Mouse (Mus musculus) erythroblast, adult 5-6 weeks (primary cell): ENCODE measurements around the gene Erbb4. TPM values are rescaled to one million over a fixed set of nuclear protein-coding genes. Genes with fewer than 3 reads are reported as not detected.

Experiments used
- ATAC-seq: replicated peaks from 2 replicates; pipeline ENCODE4 v1.8.0; 2016; ENCODE audit warnings: moderate number of reproducible peaks, mild to moderate bottlenecking, moderate TSS enrichment, inconsistent platforms; ENCODE audit not compliant: poor library complexity, low FRiP score, severe bottlenecking
- total RNA-seq, 2 experiments: library from RNA; stranded (forward) in 1 of 2; stranded (reverse) in 1 of 2; fragments of 150-400 nt in 1 of 2; fragments of 200-764, 138-1000 nt in 1 of 2; gene quantifications; 2 replicates each; pipeline versions ENCODE4 v1.2.3 to v1.2.4; 2015 to 2017; ENCODE audit warnings: low replicate concordance in 2 of 2

Gene Erbb4
- total RNA-seq (2015; ENCODE audit: low replicate concordance) (not detected in 2 replicates), total RNA-seq (2017; ENCODE audit: low replicate concordance) (under 0.01 TPM in 2 replicates)

- no peak for ATAC-seq
Measured at GRCm38 (mm10) chr1:69107485-69108158, at the start of gene Erbb4. Erbb4 (minus strand) TSS chr1:69108059.

DNA sequence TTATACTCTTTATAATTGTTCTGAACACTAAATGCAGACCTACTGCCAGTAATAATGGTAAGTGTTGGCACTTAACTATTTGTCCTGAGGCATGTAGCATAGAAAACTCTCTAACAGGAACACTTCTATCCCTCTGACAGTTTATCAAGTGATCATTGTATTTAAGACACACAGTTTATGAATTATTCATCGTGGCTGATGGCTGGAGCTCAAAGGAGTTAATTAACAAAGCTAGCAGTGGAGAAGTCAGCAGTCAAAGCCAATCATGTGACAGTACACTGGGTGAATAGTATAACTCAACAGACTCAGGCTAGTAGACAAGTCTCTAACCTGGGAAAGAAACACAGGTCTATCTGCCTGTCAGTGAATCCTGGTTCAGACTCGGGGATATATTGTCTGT is 49.5 kb upstream of the Erbb4 start:
- ATAC-seq, result no peak

GRCm38 (mm10) chr1:69141341-69141740 is 33.5 kb upstream of the Erbb4 start:
- ATAC-seq, result no peak

DNA sequence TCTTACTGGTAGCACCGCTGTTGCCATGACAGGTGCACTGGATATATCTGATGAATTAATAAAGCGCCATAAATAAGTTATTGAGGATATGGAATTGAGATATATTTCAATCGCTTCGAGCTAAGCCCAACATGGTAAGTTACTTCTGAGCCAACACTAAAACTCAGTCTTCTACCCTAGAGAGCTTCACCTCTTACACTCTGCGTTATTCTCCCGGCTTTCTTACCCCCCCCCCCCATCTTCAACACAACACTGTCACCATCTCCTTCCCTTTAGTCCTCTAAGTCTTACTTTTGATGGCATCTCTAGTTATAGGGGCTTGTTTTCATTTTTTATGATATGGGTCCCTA is 31.6 kb upstream of the Erbb4 start:
- no peak for ATAC-seq

DNA sequence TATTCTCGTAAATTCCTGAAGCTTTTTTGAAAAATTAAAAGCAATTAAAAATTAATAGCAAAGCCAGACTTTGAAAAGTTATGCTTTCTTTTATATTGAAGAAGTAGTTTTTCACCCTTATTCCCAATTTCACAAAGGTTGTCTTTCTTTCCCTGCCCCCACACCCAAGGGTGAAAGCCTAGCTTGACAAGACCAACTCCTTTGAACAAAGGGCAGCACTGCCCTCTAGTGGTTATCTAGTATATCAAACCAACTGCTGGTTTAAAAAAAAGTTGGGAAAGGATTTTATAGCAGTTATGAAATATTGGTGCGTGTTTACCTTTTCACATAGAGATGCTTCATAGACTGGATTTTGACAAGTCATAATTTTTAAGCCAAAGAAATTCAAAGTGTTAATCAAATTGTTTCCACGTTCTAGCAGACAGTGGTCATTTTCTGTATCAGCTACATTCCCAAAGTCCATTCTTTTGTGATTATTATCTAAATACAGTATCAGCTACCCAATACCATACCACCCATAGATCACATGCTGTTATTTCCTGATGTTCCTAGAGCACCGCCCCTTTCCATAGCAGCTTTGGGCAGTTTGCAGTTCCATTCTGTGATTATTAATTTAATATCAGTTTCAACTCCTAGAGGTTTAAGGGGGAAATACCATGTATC is 31.1 kb upstream of the Erbb4 start:
- ATAC-seq, result no peak

GRCm38 (mm10) chr1:69124147-69124848 is 16.4 kb upstream of the Erbb4 start:
- no peak for ATAC-seq

DNA sequence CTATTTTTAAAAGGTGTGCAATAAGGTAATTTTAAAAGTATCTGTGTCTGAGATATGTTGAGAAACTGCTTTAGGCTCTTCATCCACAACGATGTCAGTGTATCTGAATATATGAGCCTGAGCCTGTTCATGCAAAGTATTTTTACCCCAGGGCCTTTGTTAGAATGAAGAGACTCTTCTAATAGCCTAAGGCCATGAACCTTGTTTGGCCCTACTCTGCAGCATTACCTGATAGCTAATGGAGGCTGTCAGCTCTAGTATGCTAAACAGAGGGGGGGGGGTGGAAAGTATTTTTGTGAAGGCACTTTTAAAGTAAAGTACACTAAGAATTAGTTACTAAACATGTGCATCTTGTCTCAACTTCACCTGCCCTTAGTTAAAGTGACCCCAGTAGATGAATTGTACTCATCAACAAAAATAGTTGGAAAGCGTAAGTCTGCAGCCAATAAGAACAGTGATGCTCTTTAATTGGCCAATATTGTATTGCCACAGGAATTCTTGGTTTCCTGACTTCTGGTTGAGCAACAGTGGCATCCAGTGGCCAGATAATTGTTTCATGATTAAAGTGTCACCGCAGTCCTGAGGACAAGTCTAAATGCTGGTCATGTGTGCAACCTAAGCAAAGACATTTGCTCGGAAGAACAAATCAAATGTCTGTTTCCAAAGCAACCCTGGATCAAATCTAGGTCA is 10.5 kb upstream of the Erbb4 start:
- ATAC-seq, result no peak

- no peak for ATAC-seq
Measured at GRCm38 (mm10) chr1:69108159-69108925, 483 bp upstream of the Erbb4 start.

- ATAC-seq, result no peak
Measured at GRCm38 (mm10) chr1:69106937-69107461, 860 bp downstream of the Erbb4 start.

- no peak for ATAC-seq
Measured at GRCm38 (mm10) chr1:69106322-69106761, 1.5 kb downstream of the Erbb4 start.

DNA sequence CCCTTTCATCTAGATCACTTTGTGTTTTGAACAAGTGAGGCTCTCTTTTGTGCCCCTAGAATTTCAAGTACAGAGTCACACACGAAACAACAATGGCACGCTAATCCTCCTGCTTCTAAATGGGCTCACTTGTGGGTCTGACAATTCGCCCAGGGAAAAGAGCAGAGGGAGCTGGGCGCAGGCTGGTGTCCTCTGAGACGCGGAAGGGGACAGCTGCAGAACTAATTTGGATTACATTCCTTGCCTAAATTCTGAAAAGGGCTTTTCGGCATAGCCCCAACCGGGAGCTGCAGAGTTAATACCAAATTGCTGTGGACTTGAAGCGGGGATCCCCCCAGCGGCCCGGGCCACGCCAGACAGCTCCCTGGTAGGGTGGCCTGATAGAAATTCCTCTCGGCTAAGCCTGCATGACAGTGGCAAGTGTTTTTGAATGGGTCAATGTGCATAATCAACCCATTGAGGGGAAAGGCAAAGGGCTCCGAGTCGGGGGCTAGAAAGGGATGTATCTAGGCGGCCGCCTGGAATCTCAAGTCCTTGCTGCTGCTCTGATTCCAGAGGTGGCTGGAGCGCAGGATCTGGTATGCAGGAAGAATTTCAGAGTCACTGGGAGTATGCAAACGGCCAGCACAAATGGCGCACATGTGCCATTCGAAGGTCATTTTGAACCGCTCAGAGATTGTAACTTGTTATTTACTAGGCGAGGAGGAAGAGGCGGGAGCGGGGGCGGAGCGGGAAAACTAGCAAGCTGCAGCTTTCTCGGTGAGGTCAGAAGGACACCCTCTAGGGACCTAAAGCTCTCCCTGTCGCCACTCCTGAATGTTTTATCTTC is 2.2 kb downstream of the Erbb4 start:
- ATAC-seq, result no peak

DNA sequence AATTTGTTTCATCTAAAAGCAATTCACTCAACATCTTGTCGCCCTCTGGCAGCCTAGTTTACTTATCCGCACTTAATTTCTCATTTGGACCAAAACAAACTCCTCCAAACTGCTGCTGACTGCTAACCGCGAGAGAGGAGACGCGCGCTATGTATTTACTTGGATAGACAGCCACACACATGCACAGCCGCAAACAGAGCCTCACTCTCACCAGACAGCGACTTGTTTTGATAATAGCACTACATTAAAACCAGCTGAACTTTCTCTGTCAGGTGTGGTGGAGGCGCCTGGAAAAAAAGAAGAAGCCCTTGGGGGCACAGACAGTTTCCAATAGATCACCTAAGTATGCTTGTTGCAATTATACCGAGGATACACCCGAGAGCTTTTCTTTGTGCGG is 2.8 kb downstream of the Erbb4 start:
- ATAC-seq, result no peak

DNA sequence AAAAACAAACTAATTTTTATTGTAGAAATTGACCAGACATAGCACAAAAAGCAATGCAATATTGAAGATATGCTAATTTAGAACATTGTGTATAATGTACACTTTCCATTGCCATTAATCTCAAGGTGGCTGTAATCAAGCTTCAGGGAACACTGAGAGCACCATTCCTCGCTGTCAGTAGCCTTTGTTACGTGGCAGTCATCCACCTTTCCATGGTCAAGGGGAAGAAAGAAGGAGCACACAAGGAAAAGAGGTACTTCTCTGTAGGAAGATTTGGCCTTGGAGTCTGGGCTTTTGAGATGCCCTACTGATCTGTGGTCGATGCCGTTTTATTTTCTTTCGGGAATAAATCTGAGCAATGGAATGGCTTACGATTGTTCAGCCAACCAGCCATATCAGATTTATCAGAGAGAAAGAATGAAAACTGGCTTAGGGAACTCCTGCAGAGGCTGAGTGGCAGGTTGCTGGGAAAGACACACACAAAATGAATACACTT is 4.6 kb downstream of the Erbb4 start:
- ATAC-seq, result no peak

GRCm38 (mm10) chr1:69101670-69102069 is 6.2 kb downstream of the Erbb4 start:
- no peak for ATAC-seq

- ATAC-seq, result no peak
Measured at GRCm38 (mm10) chr1:69093052-69093451, 14.8 kb downstream of the Erbb4 start.

DNA sequence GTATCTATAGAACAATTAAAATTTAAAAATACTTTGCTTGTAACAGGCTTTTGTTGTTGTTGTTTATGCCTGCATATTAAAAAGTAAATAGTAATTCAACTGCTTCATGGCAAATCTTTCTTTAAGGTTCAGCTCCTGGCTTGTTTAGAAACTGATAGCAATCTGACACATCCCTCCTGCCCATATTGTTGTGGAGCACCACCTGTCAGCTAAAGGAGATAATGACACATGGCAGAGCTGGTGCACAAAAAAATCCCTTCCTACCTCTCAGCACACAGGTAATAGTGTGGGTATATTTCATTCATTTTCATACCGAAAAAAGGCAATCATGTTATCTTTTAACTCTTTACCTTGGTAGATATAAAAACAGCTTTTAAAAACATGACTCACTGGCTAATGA is 18.5 kb downstream of the Erbb4 start:
- no peak for ATAC-seq

DNA sequence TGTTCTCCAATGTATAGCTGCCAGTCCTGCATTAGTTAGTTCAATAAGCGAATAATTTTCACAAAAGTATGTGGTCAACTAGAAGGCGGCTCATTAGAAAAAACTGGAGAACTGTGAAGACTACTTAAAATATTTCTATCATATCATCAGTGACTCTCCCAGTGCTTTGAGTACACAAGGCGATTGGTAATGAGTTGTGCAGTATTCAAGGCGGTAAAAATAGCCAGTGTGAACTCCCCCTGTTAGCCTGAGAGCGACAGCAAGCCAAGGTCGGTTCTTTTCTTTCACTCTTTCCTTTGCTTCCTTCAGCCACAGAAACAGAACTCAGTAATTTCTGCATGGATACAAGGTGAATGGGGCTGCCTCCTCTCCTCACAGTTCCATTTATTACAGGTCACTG is 22.1 kb downstream of the Erbb4 start:
- no peak for ATAC-seq

GRCm38 (mm10) chr1:69048918-69049317 is 58.9 kb downstream of the Erbb4 start:
- ATAC-seq, result no peak
